Mouse (Mus musculus) neural tube, embryonic 14.5 days (tissue): ENCODE results near the gene Cnih2. TPM values are rescaled to one million over a fixed set of nuclear protein-coding genes. Genes with fewer than 3 reads are reported as not detected.

ENCODE experiments used
- polyA plus RNA-seq: library from polyadenylated mRNA; unstranded; fragments of >200 nt; fragmentation: Nextera tagmentation; extraction: Ambion mirVana; gene quantifications from 2 replicates; pipeline ENCODE4 v1.2.1, GENCODE M21; 2014

Cnih2 gene
- polyA plus RNA-seq, 1 experiment from 2014 or later: 499 TPM

Other genes starting within 250 kb of the Cnih2 start
- 75.8 and 76.9 TPM in 2 replicates for gene Ctsf, start 243.4 kb downstream of the Cnih2 start, polyA plus RNA-seq
- 2.2 and 2.8 TPM in 2 replicates for gene Actn3, start 220.6 kb downstream of the Cnih2 start, polyA plus RNA-seq
- 19.1 and 19.4 TPM in 2 replicates for gene Zdhhc24, start 219.9 kb downstream of the Cnih2 start, polyA plus RNA-seq
- gene Bbs1, start 191.9 kb downstream of the Cnih2 start, polyA plus RNA-seq: 7.8 and 10.8 TPM in 2 replicates
- 75.9 and 95.2 TPM in 2 replicates for gene Dpp3, start 170.2 kb downstream of the Cnih2 start, polyA plus RNA-seq
- 10.4 and 16.5 TPM in 2 replicates for gene Peli3, start 155.4 kb downstream of the Cnih2 start, polyA plus RNA-seq
- gene Mrpl11, start 136.4 kb downstream of the Cnih2 start, polyA plus RNA-seq: 111 and 119 TPM in 2 replicates
- 0.35 and 0.48 TPM in 2 replicates for gene Npas4, start 108.2 kb downstream of the Cnih2 start, polyA plus RNA-seq
- 11.5 and 12.2 TPM in 2 replicates for gene Slc29a2, start 74.7 kb downstream of the Cnih2 start, polyA plus RNA-seq
- 92.5 and 108 TPM in 2 replicates for gene B4gat1, start 59.7 kb downstream of the Cnih2 start, polyA plus RNA-seq
- 2.1 and 3.0 TPM in 2 replicates for gene AC124502.3, start 59.6 kb downstream of the Cnih2 start, polyA plus RNA-seq
- 21.4 and 34.1 TPM in 2 replicates for gene Brms1, start 57.2 kb downstream of the Cnih2 start, polyA plus RNA-seq
- 0.62 and 0.86 TPM in 2 replicates for gene Rin1, start 48.0 kb downstream of the Cnih2 start, polyA plus RNA-seq
- gene Cd248, start 30.4 kb downstream of the Cnih2 start, polyA plus RNA-seq: 6.3 and 26.4 TPM in 2 replicates
- gene Tmem151a, start 13.0 kb downstream of the Cnih2 start, polyA plus RNA-seq: 19.8 and 23.7 TPM in 2 replicates
- 62.2 and 63.5 TPM in 2 replicates for gene Yif1a, start 10.0 kb downstream of the Cnih2 start, polyA plus RNA-seq
- gene Rab1b, start 8.6 kb upstream of the Cnih2 start, polyA plus RNA-seq: 199 and 222 TPM in 2 replicates
- 84.6 and 91.9 TPM in 2 replicates for gene Klc2, start 20.0 kb upstream of the Cnih2 start, polyA plus RNA-seq
- 56.9 TPM in 2 replicates for gene Pacs1, start 174.6 kb upstream of the Cnih2 start, polyA plus RNA-seq
- 321 and 329 TPM in 2 replicates for gene Sf3b2, start 196.9 kb upstream of the Cnih2 start, polyA plus RNA-seq
- gene Gal3st3, start 199.8 kb upstream of the Cnih2 start, polyA plus RNA-seq: 31.0 and 38.3 TPM in 2 replicates
- not detected in 2 replicates for gene Catsper1, start 237.2 kb upstream of the Cnih2 start, polyA plus RNA-seq